Mouse (Mus musculus): ENCODE measurements around the gene Runx1. TPM values are rescaled to one million over a fixed set of nuclear protein-coding genes. Genes with fewer than 3 reads are reported as not detected.

Runx1 gene
- polyA plus RNA-seq, 1 experiment from 2014 or later: 9.4 TPM

DNA sequence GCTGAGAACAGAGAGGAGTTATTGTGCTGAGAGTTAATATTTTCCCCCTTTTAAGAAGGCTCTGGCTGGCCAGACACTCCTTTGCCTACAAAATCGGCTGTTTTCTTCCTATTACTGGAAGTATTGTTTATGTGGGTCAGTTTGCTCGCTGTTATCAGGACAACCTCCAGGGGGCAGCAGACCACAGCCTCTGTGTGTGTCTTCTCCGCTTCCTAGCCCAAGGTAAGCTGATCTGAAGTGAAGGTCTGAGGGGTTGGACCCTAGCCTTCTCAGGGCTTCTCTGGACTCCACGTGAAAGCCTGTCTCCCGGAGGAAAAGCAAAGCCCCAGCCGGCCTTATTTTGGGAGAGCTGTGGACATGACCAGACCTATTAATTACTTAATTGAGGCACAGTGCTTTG, 260.2 kb downstream of the Runx1 start:
- H3K27me3 ChIP-seq (ENCODE audit: control insufficient read depth, insufficient read depth, low read depth, low read length): no peaks in the 10 kb centered on the region
- H3K36me3 ChIP-seq (ENCODE audit: control insufficient read depth, insufficient read depth, low read length): no peaks in the 10 kb centered on the region
- H3K4me2 ChIP-seq (ENCODE audit: low read depth, low read length): peak overlapping the region; percentile 52
- ATAC-seq (ENCODE audit: low read depth): peak; percentile 75
- no peaks in the 10 kb centered on the region for H3K9me3 ChIP-seq (ENCODE audit: control insufficient read depth, low read length)
- H3K4me1 ChIP-seq (replicated peaks; ENCODE audit: control insufficient read depth, insufficient read depth, low read length): peaks cover 5% of the 10 kb centered on the region; the same call in 1 of the 2 replicates
- peak overlapping the region; percentile 25 for H3K4me3 ChIP-seq (ENCODE audit: low read length)
- peak overlapping the region; percentile 60; the same call in 1 of the 2 replicates for H3K27ac ChIP-seq (ENCODE audit: low read length)
- 2% methylated on average over 6 of the region's 6 CpGs for WGBS
- no peak overlapping the region; the same call in 1 of the 2 replicates for H3K9ac ChIP-seq (ENCODE audit: low read length)

DNA sequence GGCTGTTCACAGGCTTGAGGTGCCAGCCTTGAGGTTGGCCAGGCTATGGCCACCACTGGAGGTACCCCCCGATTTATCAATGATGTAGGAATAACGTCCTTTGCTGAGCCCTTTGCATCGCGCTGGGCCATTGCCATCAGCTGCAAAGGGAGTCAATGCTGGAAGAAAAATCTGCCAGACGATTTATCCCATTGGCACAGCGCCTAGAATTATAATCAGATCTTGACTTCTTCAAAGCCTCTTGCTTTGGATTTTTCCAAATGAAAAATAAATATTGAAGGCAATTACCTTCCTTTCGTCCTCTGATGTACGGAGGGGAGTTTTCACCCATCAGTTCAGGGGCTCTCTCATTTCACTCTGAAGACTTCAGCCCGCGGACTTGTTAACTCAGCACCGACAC, 260.7 kb downstream of the Runx1 start:
- Histone ChIP-seq H3K4me2 (ENCODE audit: low read depth, low read length) (peak overlapping the region; percentile 52), H3K27ac (ENCODE audit: low read length) (peak overlapping the region; percentile 60; the same call in 1 of the 2 replicates), H3K4me1 (replicated peaks; ENCODE audit: control insufficient read depth, insufficient read depth, low read length) (peaks cover 5% of the 10 kb centered on the region; the same call in 1 of the 2 replicates), H3K4me3 (ENCODE audit: low read length) (peak overlapping the region; percentile 25), H3K27me3 (ENCODE audit: control insufficient read depth, insufficient read depth, low read depth, low read length) (no peaks in the 10 kb centered on the region), H3K9me3 (ENCODE audit: control insufficient read depth, low read length) (no peaks in the 10 kb centered on the region), H3K36me3 (ENCODE audit: control insufficient read depth, insufficient read depth, low read length) (no peaks in the 10 kb centered on the region), H3K9ac (ENCODE audit: low read length) (no peak overlapping the region; the same call in 1 of the 2 replicates)
- ATAC-seq (ENCODE audit: low read depth): peak; percentile 39
- WGBS: 34% methylated on average over 11 of the region's 11 CpGs

DNA sequence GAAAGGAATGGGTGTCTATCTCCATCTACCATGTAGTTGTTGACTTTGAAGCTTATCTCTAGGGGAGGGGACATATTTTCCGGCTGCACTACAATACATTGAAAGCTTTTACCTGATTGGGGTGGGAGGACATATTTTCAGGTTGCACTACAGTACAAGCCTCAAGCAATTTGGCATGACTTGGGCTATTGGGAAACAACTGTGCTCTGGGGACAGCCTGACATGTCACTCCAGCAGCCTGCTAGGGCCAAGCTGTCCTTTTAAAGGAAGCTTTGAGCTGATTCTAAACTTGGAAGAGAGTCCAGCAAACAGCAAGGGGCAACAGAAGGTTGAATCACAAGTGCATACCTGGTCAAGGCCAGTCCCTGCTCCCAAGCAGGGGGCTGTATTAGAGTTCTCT, 270.9 kb downstream of the Runx1 start:
- WGBS: 63% methylated on average over 1 of the region's 1 CpGs
- H3K9me3 ChIP-seq (ENCODE audit: control insufficient read depth, low read length): no peaks in the 10 kb centered on the region
- no peaks in the 10 kb centered on the region; the same call in 1 of the 2 replicates for H3K4me1 ChIP-seq (replicated peaks; ENCODE audit: control insufficient read depth, insufficient read depth, low read length)
- no peak overlapping the region for H3K9ac ChIP-seq (ENCODE audit: low read length)
- no peaks in the 10 kb centered on the region for H3K36me3 ChIP-seq (ENCODE audit: control insufficient read depth, insufficient read depth, low read length)
- no peak for ATAC-seq (ENCODE audit: low read depth)
- no peak overlapping the region for H3K27ac ChIP-seq (ENCODE audit: low read length)
- no peaks in the 10 kb centered on the region for H3K27me3 ChIP-seq (ENCODE audit: control insufficient read depth, insufficient read depth, low read depth, low read length)
- no peak overlapping the region for H3K4me2 ChIP-seq (ENCODE audit: low read depth, low read length)
- H3K4me3 ChIP-seq (ENCODE audit: low read length): no peak overlapping the region

DNA sequence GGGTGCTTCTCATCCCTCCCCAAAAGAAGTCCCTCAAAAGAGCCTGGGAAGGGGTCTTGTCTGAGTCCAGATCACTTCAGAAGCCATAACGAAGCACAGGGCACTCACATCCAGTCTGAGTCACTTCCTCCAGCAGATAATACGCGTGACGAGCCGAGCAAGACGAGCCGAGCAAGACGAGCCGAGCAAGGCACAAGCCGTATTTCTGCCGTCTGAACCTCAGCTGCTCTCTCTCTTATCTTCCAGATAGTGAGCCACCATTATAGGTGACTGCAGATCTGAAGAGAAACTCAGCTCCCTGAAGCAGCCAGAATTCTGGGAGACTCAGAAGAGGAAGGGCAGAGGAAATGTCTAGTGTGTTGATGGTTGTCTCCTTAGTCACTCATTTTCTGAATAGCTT, 273.1 kb downstream of the Runx1 start:
- H3K4me2 ChIP-seq (ENCODE audit: low read depth, low read length): no peak overlapping the region
- WGBS: 25% methylated on average over 11 of the region's 11 CpGs

DNA sequence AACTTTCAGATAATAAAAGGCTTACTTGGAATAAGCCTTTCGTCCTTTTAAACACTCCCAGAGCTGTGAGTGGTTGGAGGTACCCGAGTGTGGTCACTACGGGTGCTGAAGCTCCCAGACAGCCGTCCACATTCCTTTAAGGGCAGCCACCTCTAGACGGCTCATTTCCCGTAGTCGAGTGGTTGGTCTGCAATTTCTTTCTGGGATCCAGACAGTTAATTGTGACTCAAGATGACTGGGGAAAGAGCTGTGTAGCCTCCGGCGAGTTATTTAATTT, 273.9 kb downstream of the Runx1 start:
- no peaks in the 10 kb centered on the region for H3K4me1 ChIP-seq (replicated peaks; ENCODE audit: control insufficient read depth, insufficient read depth, low read length)
- 38% methylated on average over 9 of the region's 9 CpGs for WGBS
- no peak for ATAC-seq (ENCODE audit: low read depth)
- no peak overlapping the region for H3K4me3 ChIP-seq (ENCODE audit: low read length)
- no peak overlapping the region for H3K9ac ChIP-seq (ENCODE audit: low read length)
- H3K27me3 ChIP-seq (ENCODE audit: control insufficient read depth, insufficient read depth, low read depth, low read length): no peaks in the 10 kb centered on the region
- no peaks in the 10 kb centered on the region for H3K9me3 ChIP-seq (ENCODE audit: control insufficient read depth, low read length)
- H3K4me2 ChIP-seq (ENCODE audit: low read depth, low read length): no peak overlapping the region
- H3K27ac ChIP-seq (ENCODE audit: low read length): no peak overlapping the region
- no peaks in the 10 kb centered on the region for H3K36me3 ChIP-seq (ENCODE audit: control insufficient read depth, insufficient read depth, low read length)

More for the DNA sequence above, 273.1 kb downstream of the Runx1 start:
- no peak overlapping the region for H3K9ac ChIP-seq (ENCODE audit: low read length)
- no peaks in the 10 kb centered on the region for H3K27me3 ChIP-seq (ENCODE audit: control insufficient read depth, insufficient read depth, low read depth, low read length)
- no peak for ATAC-seq (ENCODE audit: low read depth)
- H3K4me3 ChIP-seq (ENCODE audit: low read length): no peak overlapping the region
- H3K4me1 ChIP-seq (replicated peaks; ENCODE audit: control insufficient read depth, insufficient read depth, low read length): no peaks in the 10 kb centered on the region; the same call in 1 of the 2 replicates
- no peaks in the 10 kb centered on the region for H3K9me3 ChIP-seq (ENCODE audit: control insufficient read depth, low read length)
- no peak overlapping the region for H3K27ac ChIP-seq (ENCODE audit: low read length)
- H3K36me3 ChIP-seq (ENCODE audit: control insufficient read depth, insufficient read depth, low read length): no peaks in the 10 kb centered on the region

All from lung, embryonic 16.5 days (tissue).